Mouse (Mus musculus) cerebellum, postnatal 36 days (tissue): ENCODE measurements around the gene Tpbpa.
"Not testable (repeated sequence)": the region's sequence is repeated elsewhere in the genome, so short reads cannot be mapped to it uniquely, and the experiment has no call there.

Source experiments
- DNase-seq, 2 experiments: peaks; one replicate each; pipeline ENCODE4 v3.0.0; 2021 to 2022; ENCODE audit warnings: mixed read lengths in 2 of 2

Tpbpa gene

DNA sequence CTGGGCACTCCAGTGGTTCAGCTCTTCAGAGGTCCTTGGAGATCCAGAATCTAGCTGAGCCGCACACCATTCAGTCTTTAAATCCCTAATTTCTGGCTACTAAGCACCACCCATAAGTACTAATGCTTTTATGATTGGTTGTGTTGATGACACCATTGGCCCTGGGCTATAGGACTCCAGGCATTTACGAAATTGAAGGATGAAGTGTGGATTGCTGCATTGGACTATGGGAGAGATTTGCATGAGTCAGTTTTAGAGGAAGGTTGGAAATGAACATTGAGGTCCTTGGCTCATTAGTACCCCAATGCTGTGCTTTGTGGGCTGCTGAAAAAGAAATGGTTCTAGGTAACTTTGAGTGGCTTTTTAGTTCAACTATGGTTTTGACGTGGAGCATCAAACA, at the start of gene Tpbpa:
Gene Tpbpa, minus strand, starts transcription at position 101 of the 400 bp plus-strand sequence.
- DNase-seq, result not testable (repeated sequence)

DNA sequence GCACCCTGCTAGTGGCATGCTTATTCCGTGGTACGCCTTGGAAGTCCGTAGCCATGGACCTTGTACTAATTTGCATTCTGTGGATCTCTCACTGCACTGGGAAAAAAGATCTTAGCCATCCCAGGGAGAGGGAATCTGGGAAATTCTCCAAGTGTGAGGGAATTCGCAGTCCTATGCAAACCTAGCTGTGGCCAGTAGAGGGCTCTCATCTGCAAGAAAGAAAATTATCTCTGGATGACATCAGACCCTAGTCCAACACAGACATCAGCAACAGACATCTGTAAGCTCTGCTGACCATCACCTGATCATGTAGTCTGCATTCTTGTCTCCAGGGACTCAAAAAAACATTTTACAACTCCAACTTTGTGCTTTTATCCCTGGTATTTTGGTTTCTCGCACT, 45.1 kb upstream of the Tpbpa start:
- DNase-seq, result not testable (repeated sequence)

DNA sequence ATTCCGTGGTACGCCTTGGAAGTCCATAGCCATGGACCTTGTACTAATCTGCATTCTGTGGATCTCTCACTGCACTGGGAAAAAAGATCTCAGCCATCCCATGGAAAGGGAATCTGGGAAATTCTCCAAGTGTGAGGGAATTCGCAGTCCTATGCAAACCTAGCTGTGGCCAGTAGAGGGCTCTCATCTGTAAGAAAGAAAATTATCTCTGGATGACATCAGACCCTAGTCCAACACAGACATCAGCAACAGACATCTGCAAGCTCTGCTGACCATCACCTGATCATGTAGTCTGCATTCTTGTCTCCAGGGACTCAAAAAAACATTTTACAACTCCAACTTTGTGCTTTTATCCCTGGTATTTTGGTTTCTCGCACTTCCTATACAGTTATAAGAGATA, 30.5 kb upstream of the Tpbpa start:
- DNase-seq, result not testable (repeated sequence)

DNA sequence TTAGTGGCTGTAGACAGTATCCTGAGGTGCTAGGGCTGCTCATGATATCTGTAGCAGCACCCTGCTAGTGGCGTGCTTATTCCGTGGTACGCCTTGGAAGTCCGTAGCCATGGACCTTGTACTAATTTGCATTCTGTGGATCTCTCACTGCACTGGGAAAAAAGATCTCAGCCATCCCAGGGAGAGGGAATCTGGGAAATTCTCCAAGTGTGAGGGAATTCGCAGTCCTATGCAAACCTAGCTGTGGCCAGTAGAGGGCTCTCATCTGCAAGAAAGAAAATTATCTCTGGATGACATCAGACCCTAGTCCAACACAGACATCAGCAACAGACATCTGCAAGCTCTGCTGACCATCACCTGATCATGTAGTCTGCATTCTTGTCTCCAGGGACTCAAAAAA, 22.2 kb upstream of the Tpbpa start:
- DNase-seq, result not testable (repeated sequence)

DNA sequence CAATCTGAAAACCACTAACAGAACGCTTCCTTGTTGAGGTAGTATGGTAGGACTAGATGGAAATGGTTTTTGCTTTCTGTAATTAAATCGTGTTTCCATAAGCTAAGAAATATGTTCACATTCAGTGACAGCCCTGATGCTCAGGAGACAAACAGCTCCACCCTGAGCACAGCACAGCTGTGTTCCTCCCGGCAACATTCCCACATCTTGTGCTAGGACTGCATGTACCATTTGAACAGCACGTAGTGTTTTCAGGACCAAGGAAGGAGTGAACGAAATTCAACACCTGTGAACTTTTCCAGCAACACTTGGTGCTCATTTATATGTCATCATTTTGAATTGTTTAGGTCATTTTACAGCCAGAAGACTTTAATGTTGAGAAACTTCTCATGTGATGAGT, 19.9 kb upstream of the Tpbpa start:
- DNase-seq, result no peak

DNA sequence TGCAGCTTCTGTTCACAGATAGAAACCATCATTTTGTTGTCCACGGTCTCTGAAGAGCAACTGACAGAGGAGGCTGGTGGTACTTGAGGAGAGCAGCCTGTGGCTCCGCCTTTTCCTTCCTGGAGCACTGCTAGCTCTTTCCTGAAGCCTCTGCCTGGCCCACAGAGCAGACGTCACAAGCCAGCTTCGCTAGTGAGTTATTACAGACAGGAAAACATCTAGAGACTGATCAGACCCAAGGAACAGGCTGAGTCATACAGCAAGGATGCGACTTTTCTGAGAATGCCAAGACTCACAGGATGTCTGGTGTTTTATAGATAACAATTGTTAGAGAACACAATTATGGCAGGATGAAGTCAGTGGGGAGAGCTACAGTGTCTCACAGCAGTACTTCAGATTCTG, 5.3 kb downstream of the Tpbpa start, which contains the start of the genes Gm49391 and Ctla2a:
Gene Gm49391, minus strand, starts transcription at position 72 of the 402 bp plus-strand sequence.
Gene Ctla2a, minus strand, starts transcription at position 126 of the 402 bp plus-strand sequence.
- DNase-seq, result no peak

DNA sequence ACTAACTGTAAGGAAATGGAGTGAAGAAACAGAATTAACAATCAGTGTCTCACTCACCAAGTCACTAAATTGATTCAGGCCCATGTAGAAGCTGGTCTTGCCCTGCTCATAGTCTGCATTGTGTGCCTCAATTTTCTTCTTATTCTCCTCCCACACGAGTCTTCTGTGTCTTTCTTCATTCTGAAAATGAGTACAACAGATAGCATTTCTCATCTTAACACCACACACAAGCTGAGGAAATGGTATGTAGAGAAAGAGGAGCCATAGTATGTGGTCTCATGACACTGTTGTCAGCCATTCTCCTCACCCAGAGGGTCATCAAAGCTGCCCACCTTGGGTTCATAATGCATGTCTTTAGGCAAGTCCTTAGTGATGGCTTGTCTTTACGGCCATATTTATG, 6.3 kb downstream of the Tpbpa start, which contains the start of gene Gm49393:
Gene Gm49393, minus strand, starts transcription at position 101 of the 400 bp plus-strand sequence.
- DNase-seq, result not testable (repeated sequence)

DNA sequence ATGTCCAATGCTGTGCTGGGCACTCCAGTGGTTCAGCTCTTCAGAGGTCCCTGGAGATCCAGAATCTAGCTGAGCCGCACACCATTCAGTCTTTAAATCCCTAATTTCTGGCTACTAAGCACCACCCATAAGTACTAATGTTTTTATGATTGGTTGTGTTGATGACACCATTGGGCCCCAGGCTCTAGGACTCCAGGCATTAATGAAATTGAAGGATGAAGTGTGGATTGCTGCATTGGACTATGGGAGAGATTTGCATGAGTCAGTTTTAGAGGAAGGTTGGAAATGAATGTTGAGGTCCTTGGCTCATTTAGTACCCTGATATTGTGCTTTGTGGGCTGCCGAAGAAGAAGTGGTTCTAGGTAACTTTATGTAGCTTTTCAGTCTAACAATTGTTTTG, 37.0 kb downstream of the Tpbpa start, which contains the start of gene Tpbpb:
Gene Tpbpb, minus strand, starts transcription at position 101 of the 400 bp plus-strand sequence.
- DNase-seq, result not testable (repeated sequence)

DNA sequence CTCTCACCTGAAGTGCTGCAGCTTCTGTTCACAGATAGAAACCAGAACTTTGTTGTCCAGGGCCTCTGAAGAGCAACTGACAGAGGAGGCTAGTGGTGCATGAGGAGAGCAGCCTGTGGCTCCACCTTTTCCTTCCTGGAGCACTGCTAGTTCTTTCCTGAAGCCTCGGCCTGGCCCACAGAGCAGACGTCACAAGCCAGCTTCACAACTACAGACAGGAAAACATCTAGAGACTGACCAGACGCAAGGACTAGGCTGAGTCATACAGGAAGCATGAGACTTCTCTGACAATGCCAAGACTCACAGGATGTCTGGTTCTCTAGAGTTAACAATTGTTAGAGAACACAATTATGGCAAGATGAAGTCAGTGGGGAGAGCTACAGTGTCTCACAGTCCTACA, 44.5 kb downstream of the Tpbpa start, which contains the start of gene Ctla2b:
Gene Ctla2b, minus strand, starts transcription at position 120 of the 400 bp plus-strand sequence.
- DNase-seq, result no peak

DNA sequence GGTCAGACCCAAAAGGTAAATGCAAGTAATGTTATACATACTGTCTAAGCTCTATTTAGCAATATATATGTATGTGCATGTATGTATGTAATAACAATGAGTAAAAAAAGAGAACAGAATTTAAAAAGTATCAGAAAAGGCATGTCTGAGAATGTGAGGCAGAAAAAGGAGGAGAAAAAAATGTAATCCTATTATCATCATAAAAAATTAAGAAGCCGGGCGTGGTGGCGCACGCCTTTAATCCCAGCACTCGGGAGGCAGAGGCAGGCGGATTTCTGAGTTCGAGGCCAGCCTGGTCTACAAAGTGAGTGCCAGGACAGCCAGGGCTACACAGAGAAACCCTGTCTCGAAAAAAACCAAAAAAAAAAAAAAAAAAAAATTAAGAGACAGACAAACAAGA, 45.0 kb downstream of the Tpbpa start, which contains the start of gene Gm49392:
Gene Gm49392, minus strand, starts transcription at position 101 of the 400 bp plus-strand sequence.
- not testable (repeated sequence) for DNase-seq

DNA sequence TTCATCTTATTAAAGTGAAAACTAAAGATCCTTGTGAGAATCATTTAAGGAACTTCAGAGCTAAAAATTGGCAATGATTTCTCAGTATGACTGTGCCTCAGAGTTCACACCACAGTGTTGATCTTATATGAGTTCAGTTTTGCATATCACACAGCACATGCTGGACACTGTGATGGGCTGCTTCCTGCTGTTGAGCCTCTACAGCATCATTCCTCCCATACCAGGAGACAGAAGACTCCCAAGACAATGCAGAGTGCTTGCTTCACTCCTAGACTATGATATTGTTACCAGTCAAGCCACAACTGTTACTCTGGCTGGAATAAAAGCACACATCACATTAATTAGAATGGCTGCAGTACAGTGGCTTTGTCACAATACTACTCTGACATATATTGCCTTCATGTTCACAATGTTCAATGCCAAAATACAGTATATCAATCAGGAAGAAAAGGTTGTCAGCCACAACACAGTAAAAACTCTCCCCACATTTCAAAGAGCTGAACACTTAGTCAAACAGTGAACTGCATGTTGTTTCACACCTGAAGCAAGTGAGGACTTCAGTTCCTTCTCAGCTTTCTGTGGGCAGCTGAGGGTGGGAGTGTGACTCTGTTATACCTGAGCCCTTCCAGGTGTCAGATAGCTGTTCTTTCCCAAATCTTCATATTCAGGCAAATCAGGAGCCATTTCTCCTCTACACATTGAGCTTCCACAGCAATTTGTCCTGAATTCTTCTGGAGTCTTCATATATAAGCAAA, 46.2 kb downstream of the Tpbpa start:
- DNase-seq, result no peak

DNA sequence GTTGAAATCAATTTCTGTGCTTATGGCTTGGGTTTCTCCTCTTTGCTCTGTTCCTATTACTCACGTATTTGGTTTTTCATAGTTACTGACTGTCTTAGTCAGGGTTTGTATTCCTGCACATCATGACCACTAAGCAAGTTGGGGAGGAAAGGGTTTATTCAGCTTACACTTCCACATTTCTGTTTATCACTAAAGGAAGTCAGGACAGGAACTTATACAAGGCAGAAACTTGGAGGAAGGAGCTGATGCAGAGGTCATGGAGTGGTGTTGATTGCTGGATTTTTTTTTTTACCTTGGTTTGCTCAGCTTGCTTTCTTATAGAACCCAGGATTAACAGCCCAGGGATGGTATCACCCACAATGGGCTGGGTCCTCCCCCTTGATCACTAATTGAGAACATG, 49.5 kb downstream of the Tpbpa start:
- no peak for DNase-seq
